Mouse (Mus musculus): ENCODE measurements around the gene Gm2035.
"Not testable (repeated sequence)": the region's sequence is repeated elsewhere in the genome, so short reads cannot be mapped to it uniquely, and the experiment has no call there.

Gm2035 gene

GRCm38 (mm10) chr12:87919721-87920120, at the start of gene Gm2035:
Gene Gm2035 (minus strand): TSS chr12:87919857.
- DNase-seq (ENCODE audit: low spot score) = not testable (repeated sequence)

DNA sequence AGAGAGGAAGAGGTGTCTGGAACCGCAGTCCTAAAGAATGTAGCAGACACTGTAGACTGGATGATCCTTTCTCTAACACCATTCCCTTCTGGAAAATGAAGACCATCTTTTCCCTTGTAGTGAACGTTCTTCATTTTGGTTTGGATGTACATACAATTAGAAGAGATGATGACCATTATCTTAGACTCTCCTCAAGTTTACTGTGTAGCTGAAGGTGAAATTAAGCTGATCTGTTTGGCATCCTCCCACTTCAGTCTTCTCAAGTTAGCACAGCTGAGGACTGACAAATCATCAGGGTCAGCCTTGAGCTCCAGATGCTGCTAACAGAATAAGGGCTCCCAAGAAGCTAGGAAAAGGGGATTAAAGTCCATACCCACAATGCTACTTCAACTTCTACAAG, 34.1 kb upstream of the Gm2035 start, which contains the start of gene Gm2042:
TSS of gene Gm2042 (plus strand) at position 301 of the 400 bp plus-strand sequence.
- DNase-seq (ENCODE audit: low spot score) = not testable (repeated sequence)

GRCm38 (mm10) chr12:87895070-87895469, 24.6 kb downstream of the Gm2035 start, which contains the start of gene Gm2022:
Gene Gm2022 (plus strand): TSS chr12:87895370.
- not testable (repeated sequence) for DNase-seq (ENCODE audit: low spot score)

DNA sequence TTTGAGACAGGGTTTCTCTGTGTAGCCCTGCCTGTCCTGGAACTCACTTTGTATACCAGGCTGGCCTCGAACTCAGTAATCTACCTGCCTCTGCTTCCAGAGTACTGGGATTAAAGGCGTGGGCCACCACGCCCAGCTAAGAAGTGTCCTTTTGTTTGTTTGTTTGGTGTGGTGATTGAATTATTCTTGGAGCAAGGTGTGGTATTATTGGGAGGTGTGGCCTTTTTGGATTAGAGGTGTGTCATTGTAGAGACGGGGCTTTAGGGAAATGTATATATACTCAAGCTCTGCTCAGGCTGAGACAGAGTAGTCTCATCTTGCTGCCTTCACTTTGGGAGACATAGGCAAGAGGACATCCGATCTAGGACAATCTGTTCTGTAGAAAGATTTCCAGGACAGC, 45.9 kb downstream of the Gm2035 start, which contains the start of gene Gm2016:
TSS of gene Gm2016 (plus strand) at position 301 of the 400 bp plus-strand sequence.
- DNase-seq (ENCODE audit: low spot score) = not testable (repeated sequence)
